Mouse (Mus musculus): ENCODE measurements around the gene Sult1d1.

GRCm38 (mm10) chr5:87538111-87538510 lies 30.7 kb downstream of the Sult1d1 start, which contains the start of gene Sult1b1:
- TF ChIP-seq POLR2A (IDR thresholded peaks at IDR 0.05; ENCODE audit: borderline replicate concordance, insufficient read depth, low read length) (no peak), CTCF (IDR thresholded peaks at IDR 0.05; ENCODE audit: borderline replicate concordance, insufficient read depth, low read depth, low read length) (no peak)
